Mouse (Mus musculus) right cerebral cortex, postnatal 14 days (tissue): ENCODE results near the gene Cyth2.

ENCODE experiments used
- DNase-seq: peaks from one replicate; pipeline ENCODE4 v3.0.0; 2022

The Cyth2 gene

DNA sequence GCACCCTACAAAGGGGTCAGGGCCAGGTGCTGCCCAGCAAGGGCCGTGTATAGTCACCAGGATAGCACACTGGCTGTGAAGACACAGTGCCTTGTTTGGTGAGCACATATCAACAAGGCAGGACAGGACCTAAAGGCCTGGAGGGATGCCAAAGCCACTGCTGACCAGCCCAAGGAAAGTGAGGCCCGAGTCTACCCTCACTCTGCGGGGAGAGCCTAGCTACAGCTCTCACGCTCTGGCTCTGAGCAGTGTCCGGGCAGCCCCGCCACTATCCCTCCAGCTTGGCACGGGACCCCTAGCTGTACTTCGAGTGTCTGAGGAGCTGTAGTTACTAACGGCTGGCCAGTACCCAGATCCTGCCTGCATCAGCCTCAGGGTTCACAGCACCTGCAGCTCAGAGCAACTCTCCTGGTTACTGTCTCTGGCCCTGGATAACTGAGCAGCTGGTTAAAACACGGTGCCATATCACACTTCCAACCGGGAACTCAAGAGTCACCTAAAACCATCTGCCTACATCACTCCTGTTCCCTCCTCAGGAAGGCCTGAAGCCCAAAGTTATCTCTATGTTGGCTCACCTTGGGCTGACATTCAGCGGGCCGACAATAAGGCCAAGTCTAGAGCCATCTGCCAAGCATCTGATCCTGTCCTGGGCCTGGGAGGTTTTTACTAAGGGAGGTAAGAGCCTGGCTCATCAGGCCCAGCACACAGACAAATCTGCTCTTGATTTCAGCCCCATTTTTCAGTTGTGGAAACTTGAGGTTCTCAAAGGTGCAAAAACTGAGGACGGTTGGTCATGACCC, 4.9 kb downstream of the Cyth2 start:
- DNase-seq: no peak

- no peak for DNase-seq
These were observed 5.9 kb downstream of the Cyth2 start for GRCm38 (mm10) chr7:45808471-45808870.

DNA sequence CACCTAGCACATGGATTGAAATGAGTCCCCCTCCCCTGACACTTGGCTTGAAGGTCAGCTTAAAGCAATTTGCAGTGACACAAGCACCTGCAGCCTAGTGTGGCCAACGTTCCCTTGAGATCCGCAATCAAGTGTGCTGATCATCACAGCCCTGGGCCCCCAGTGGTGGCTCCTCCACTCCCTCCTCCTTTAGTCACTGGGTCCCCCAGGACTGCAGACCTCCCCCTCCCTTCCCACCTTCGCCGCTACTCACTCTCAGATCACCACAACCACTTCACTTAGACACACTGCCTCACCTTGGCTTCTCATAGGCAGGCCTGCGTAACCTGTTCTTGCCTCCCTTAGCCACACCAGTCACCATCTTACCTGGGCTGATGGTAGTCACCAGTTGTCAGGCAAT, 8.4 kb downstream of the Cyth2 start:
- DNase-seq: no peak

DNA sequence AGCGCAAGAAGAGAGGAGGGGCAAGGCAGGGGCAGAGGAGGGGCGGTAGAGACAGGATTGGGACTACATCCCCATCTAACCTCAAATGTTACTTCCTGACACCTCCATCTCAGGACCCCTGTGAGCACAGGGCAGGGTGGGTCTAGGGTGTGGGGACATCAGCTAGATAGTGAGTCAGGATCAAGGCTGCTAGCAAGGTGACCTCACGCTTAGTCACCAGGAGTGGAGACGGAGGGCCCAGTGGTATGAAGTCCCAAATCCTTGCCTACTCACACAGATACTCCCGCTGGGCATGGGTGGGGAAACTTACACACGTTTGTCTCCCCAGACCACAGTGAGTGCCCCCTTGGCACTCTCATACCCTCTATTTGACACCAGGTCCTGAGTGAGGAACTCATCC, 11.8 kb downstream of the Cyth2 start:
- DNase-seq: no peak

DNA sequence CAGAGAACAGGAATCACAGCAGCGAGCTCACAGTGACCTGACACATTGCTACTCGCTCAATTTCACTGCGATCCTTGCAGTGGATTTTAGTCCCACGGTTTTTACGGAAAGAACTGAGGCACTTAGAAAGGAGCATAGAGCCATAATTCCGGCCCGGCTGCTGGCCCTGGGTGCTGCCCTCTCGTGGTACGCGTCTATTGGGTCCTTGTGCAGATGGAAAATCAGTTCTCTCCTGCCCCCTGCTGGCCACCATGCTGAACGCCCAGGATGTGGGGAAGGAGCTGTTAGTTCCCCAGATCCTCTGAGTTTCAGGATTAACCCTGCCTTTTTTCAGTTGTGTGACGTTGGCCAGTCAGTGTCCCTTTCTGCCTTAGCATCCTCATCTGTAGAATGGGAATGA, 13.0 kb downstream of the Cyth2 start:
- peak; percentile 97 for DNase-seq

- DNase-seq: no peak
These were observed 13.7 kb downstream of the Cyth2 start for GRCm38 (mm10) chr7:45800546-45801204.

- no peak for DNase-seq
These were observed 14.4 kb downstream of the Cyth2 start for GRCm38 (mm10) chr7:45800001-45800400.

DNA sequence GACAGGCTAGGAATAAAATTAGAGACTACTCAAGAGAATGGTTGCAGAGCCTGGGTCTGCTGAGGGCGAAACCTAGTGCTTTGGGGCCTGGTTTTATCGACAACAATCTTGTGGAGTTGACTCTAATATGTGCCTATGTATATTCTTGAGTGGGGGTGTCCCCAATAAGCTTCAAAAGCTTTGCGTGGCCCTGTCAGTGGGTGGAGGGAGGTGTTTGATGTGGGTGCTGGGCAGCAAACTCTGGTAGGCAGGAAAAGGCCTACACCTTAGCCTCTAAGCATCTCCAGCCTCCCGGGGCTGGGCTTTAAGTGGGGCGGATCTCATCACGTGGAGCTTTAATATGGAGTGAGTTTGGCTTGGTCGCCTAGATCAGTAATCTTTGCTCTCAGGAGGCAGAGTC, 15.4 kb downstream of the Cyth2 start:
- no peak for DNase-seq

DNA sequence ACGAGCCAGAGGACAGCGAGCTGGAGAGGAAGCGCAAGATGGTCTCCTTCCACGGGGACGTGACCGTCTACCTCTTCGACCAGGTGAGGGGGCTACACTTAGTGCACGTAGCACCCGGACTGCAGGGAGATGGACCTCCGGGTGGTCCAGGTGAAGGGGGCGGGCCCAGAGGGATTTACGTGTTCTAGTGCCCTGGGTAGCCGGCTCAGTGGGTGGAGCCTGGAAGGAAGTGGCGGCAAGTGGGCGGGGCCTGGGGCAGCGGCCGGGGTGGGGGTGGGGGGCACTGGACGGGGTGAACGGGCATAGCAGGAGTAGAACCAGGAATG, 15.9 kb downstream of the Cyth2 start:
- no peak for DNase-seq

DNA sequence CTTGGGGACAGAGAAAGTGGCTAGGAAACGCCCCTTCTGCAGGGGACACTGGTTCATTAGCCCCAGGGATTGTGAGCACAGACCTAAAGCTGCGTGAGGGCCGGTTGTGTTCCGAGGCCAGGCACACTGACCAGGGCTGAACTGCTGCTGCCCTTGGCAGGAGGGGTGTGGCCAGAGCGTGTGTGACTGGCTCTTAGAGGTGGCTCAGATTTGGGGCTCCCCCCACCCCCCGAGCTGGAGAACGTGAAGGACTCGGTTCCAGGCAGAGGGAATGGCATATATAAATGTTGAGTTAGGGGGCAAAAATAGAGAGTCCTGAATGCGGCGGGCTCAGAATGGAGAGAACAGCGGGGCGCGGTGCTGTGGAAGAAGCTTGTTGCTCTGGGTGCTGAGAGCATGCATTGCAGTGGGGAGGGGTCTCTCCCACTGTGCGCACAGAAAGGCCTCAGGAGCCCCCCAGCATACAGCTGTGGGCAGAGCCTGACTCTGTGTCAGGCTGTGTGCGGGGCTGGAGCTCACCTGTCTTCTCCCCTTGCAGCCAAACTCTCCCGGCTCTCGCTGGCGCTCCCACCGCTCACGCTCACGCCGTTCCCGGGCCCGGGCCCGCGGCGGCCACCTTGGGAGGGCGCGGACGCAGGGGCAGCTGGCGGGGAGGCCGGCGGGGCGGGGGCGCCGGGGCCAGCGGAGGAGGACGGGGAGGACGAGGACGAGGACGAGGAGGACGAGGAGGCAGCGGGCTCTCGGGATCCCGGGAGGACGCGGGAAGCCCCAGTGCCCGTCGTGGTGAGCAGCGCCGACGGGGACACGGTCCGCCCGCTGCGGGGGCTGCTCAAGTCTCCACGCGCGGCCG, 16.5 kb downstream of the Cyth2 start:
- no peak for DNase-seq

- DNase-seq: no peak
These were observed 17.4 kb downstream of the Cyth2 start for GRCm38 (mm10) chr7:45796950-45797349.

GRCm38 (mm10) chr7:45794971-45795370, 19.4 kb downstream of the Cyth2 start:
- DNase-seq: no peak

- no peak for DNase-seq
These were observed 20.3 kb downstream of the Cyth2 start for GRCm38 (mm10) chr7:45793969-45794585.

DNA sequence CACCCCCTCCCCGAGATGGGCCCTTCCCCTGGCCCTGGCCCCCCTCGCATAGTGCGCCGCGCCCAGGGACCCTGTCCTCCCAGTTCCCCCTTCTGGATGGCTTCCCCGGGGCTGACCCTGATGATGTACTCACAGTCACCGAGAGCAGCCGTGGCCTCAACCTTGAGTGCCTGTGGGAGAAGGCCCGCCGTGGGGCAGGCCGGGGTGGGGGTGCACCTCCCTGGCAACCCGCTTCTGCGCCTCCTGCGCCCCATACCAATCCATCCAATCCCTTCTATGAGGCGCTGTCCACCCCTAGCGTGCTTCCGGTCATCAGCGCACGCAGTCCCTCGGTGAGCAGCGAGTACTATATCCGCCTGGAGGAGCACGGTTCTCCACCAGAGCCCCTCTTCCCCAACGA, 21.1 kb downstream of the Cyth2 start:
- DNase-seq: no peak

DNA sequence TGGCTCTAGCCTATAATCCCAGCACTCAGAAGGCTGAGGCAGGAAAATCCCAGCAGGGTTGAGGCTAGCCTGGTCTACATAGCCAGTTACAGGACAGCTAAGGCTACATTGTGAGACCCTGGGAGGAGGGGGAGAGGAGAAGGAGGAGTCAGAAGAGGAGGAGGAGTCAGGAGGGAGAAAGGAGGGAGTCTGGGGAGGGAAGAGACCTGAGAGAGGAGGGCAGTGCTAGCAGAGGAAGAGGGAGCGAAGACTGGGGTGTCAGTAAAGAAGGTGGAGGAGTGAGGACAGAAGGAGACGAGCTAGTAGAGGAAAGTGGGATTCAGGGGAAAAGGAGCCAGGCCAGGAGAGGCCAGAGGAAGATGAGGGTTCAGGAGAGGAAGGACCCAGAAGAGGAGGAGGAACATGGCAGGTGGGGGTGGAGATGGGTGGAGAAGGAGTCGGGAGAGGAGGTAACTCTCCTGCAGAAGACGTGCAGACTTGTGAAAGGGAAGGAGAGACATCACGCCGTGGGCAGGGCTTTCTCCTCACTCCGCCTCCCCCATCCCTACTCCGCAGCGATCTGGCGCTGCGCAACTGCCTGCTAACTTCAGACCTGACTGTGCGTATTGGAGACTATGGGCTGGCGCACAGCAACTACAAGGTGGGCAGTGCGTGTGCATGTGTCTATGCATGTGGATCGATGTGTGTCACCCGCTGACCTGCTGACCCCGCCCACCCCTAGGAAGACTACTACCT, 22.5 kb downstream of the Cyth2 start:
- no peak for DNase-seq

DNA sequence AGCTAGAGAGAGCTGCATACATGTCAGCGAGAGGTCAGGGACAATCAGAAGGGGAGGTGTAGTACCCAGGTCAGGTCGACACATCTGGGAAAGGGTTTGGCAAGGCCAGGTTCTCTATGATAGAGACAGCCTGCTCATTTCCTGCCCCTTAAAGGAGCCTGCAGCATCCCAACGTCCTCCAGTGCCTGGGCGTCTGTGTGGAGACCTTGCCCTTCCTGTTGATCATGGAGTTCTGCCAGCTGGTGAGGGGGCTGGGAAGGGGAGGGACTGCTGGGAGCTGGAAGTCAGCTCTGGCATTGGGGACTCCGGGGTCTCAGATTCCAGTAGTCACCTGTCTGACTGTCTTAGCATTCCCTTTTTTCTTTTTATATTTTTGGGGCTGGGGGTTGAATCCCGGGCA, 23.7 kb downstream of the Cyth2 start:
- DNase-seq: no peak

DNA sequence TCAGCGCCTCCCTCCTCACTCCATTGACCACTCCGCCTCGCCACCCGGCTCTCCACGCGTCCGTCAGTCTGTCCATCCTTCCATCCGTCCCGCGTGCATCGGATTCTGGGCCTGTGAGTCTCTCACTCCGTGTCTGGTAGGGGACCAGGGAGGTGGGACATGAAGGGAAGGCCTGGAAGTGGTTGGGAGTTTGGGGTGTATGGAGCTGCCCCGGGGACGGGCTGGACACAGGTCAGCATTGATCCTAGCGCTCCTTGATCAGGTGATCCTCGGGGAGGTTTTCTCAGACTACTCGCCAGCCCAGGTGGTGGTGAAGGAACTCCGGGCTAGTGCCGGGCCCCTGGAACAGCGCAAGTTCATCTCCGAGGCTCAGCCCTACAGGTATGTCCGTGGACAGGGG, 26.7 kb downstream of the Cyth2 start:
- DNase-seq: no peak

DNA sequence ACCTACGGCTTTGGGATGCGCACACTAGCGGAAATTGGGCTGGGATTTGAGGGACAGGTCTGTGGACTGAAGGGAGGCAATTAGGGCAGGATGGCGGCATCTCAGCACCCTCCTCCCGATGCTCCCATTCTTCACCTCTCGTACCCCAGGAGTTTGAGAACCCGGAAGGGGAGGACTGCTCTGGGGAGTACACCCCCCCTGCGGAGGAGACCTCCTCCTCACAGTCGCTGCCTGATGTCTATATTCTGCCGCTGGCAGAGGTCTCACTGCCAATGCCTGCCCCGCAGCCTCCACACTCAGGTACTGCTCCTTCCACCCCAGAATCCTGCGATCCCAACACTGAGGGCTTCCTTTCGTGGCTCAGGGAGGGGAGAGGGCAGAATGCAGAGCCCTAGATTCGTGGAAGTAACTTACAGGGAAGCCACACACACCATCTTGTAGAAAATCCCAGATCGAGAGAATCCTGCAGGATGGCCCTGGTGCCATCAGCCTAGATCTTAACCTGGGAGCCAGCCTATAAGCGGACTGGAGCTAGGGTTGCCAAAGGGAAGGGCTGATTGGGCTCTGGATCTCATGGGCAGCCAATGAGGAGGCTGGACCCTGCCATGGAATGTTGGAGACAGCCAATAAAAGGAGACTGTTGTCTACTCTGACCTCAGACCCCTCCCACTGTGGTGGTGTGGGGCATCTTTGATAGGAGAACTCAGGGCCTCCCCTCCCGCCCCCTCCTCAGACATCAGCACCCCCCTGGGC, 27.5 kb downstream of the Cyth2 start:
- no peak for DNase-seq

GRCm38 (mm10) chr7:45786136-45786578, 28.2 kb downstream of the Cyth2 start:
- no peak for DNase-seq

- peak; percentile 59 for DNase-seq
These were observed 28.8 kb downstream of the Cyth2 start for GRCm38 (mm10) chr7:45785388-45786135.
